11 mouse cellular contexts compared by ENCODE assay signal in the genomic region with DNA sequence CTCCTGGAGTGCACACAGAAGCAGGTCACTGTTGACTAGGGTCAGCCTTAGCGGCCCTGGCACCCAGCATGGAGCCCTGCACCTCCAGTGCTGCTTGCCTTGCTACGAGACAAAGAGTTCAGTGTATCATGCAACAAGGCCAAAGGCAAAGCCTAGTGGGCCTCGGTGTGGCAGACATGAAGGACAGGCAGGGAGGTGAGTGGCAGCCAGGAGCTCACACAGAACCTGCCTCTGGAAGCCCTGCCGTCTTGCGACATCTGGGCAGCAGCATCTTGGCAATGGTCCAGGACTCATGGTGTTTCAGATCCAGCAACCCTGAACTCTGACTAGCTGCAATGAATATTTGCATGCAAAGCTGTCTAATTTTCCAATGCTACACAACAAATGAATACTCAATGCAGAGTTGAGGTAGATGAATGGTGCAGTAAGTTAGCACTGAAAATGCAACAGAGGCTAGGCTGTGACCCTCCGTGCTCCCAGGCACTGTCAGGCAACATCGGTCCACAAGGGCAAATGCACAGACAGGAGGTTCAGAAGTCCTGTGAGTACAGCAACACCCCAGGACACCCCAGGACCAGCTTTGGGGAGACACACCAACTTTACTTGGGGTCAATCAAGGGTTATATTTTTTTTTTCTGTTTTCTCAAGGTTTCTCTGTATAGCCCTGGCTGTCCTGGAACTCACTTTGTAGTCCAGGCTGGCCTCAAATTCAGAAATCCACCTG. TPM values are rescaled to one million over a fixed set of nuclear protein-coding genes. Genes with fewer than 3 reads are reported as not detected.
A peak's percentile ranks its signal among the peaks of the same experiment; 100 is the strongest.
DNase-seq lines count a peak whose midpoint lies in the region; ATAC-seq lines count a peak whose summit lies in the region.
"Had no signal": no experiment of that assay in that cellular context is flagged by ENCODE, and none has a peak within 500 bp of the region (broad histone marks: within the 10 kb centered on the region; RNA-seq: fewer than 3 reads in every experiment).

No protein-coding gene starts in this region.

- ATAC-seq in heart, embryonic 12.5 days (ENCODE audit: insufficient number of reproducible peaks, low FRiP score), result 0 out of 2 replicates have a peak, but pooled peaks have one; percentile 29
- peak; percentile 45 for ATAC-seq in liver, embryonic 12.5 days
- ATAC-seq in erythroblast, adult 5-6 weeks (replicated peaks; ENCODE audit: low FRiP score, poor library complexity, severe bottlenecking), result no peak

- no peaks in the 10 kb centered on the region for H3K9me3 ChIP-seq in heart, embryonic 12.5 days (replicated peaks)
- no peaks in the 10 kb centered on the region for H3K9me3 ChIP-seq in liver, embryonic 12.5 days (replicated peaks)

- no peaks in the 10 kb centered on the region for H3K27me3 ChIP-seq in heart, embryonic 12.5 days (replicated peaks)
- peaks cover 49% of the 10 kb centered on the region for H3K27me3 ChIP-seq in liver, embryonic 12.5 days (replicated peaks)
- H3K27me3 ChIP-seq: CH12.LX had no signal

- intact Hi-C loops in heart, postnatal 10 days (cut with DNase I), result no loop called here

- WGBS in heart, embryonic 12.5 days, result 67% methylated on average over 7 of the region's 7 CpGs
- WGBS in liver, embryonic 12.5 days (ENCODE audit: insufficient replicate concordance), result 70% methylated on average over 7 of the region's 7 CpGs

- no peak overlapping the region for H3K4me3 ChIP-seq in heart, embryonic 12.5 days
- H3K4me3 ChIP-seq in liver, embryonic 12.5 days, result no peak overlapping the region

- no peak for DNase-seq in heart, postnatal 10 days
- peak; percentile 25 for DNase-seq in ovary, postnatal 36 days (ENCODE audit: low spot score)
- no peak for DNase-seq in ovary, adult 18-20 months (ENCODE audit: low spot score)
- no peak for DNase-seq in right cerebral cortex, adult 18-20 months
- no peak for DNase-seq in embryo, embryonic 10 days (ENCODE audit: low spot score)
- DNase-seq: heart, adult 18-20 months had no signal

- H3K4me2 ChIP-seq in heart, embryonic 12.5 days, result no peak overlapping the region
- no peak overlapping the region for H3K4me2 ChIP-seq in liver, embryonic 12.5 days

- H3K4me1 ChIP-seq in heart, embryonic 12.5 days (replicated peaks), result peaks cover 8% of the 10 kb centered on the region; the same call in 1 of the 2 replicates
- H3K4me1 ChIP-seq in liver, embryonic 12.5 days, result peaks cover 6% of the 10 kb centered on the region; the same call in 1 of the 2 replicates

- no peak overlapping the region for H3K27ac ChIP-seq in heart, embryonic 12.5 days (ENCODE audit: poor library complexity, severe bottlenecking)
- no peak overlapping the region for H3K27ac ChIP-seq in liver, embryonic 12.5 days

- no peak overlapping the region for H3K9ac ChIP-seq in heart, embryonic 12.5 days
- H3K9ac ChIP-seq in liver, embryonic 12.5 days, result no peak overlapping the region

- H3K36me3 ChIP-seq in heart, embryonic 12.5 days, result no peaks in the 10 kb centered on the region
- H3K36me3 ChIP-seq in liver, embryonic 12.5 days, result no peaks in the 10 kb centered on the region

RNA-seq across cellular contexts. Expression of gene Gm9833, which starts 2.4 kb away (rescaled TPM):
- 3.7 and 4.0 TPM in 2 replicates for polyA plus RNA-seq in heart, embryonic 12.5 days (2016; fragmentation: Nextera tagmentation; extraction: Ambion mirVana)
- total RNA-seq in heart, postnatal 10 days (2021), result 1 to 10 TPM; 3.3 to 3.6 TPM
- polyA plus RNA-seq in liver, embryonic 12.5 days (2016; fragmentation: Nextera tagmentation; extraction: Ambion mirVana), result 2.1 and 2.2 TPM in 2 replicates
- total RNA-seq in erythroblast, adult 5-6 weeks (2015; ENCODE audit: low replicate concordance), result 3.3 and 3.8 TPM in 2 replicates
- total RNA-seq in erythroblast, adult 5-6 weeks (2017; ENCODE audit: low replicate concordance), result 4.2 and 5.6 TPM in 2 replicates
- total RNA-seq: CH12.LX had no signal
- polyA plus RNA-seq: small intestine, adult 2 months had no signal
